Mouse (Mus musculus) kidney, embryonic 16.5 days (tissue): ENCODE results near the gene 4932411N23Rik. TPM values are rescaled to one million over a fixed set of nuclear protein-coding genes. Genes with fewer than 3 reads are reported as not detected.
"Not testable (repeated sequence)": the region's sequence is repeated elsewhere in the genome, so short reads cannot be mapped to it uniquely, and the experiment has no call there.

ENCODE experiments used
- ATAC-seq: fragments of 200-750 bp; cut with Nextera tagmentation; 2 replicates; pipeline ENCODE4 v1.8.0; 2017; ENCODE audit warnings: moderate TSS enrichment; ENCODE audit not compliant: low FRiP score, low TSS enrichment
- H3K27ac ChIP-seq: fragments of 300-500 bp; sonication (generic); 2 replicates; pipeline ENCODE4 v1.5.1; 2014; ENCODE audit warnings: low read length
- H3K27me3 ChIP-seq: fragments of 300-500 bp; sonication (generic); 2 replicates; pipeline ENCODE4 v1.6.1; 2014; ENCODE audit warnings: low read length, control low read depth, mixed read lengths; ENCODE audit not compliant: insufficient read depth
- H3K36me3 ChIP-seq: fragments of 300-500 bp; sonication (generic); 2 replicates; pipeline ENCODE4 v1.6.1; 2014; ENCODE audit warnings: low read length, control low read depth, mixed read lengths; ENCODE audit not compliant: insufficient read depth
- H3K4me1 ChIP-seq: fragments of 300-500 bp; sonication (generic); 2 replicates; pipeline ENCODE4 v1.6.1; 2014; ENCODE audit warnings: low read length, control low read depth, mixed read lengths; ENCODE audit not compliant: insufficient read depth
- H3K4me2 ChIP-seq: fragments of 300-500 bp; sonication (generic); replicated peaks from 2 replicates; pipeline ENCODE4 v1.6.1; 2014; ENCODE audit warnings: low read depth, low read length
- H3K4me3 ChIP-seq: fragments of 300-500 bp; sonication (generic); 2 replicates; pipeline ENCODE4 v1.5.1; 2014; ENCODE audit warnings: mild to moderate bottlenecking, low read length
- H3K9ac ChIP-seq: fragments of 300-500 bp; sonication (generic); replicated peaks from 2 replicates; pipeline ENCODE4 v1.6.1; 2014; ENCODE audit warnings: low read length
- H3K9me3 ChIP-seq: fragments of 300-500 bp; sonication (generic); 2 replicates; pipeline ENCODE4 v1.6.1; 2016; ENCODE audit warnings: low read length, control low read depth
- WGBS: fragments of 180-500 bp; shearing (Covaris S2); extraction: QIAGEN DNeasy Blood & Tissue Kit; methylation state at CpG from one replicate; pipeline ENCODE4 v1.1.7; 2014; 5-methylcytosine and 5-hydroxymethylcytosine counted together
- polyA plus RNA-seq: library from polyadenylated mRNA; unstranded; fragments of >200 nt; fragmentation: Nextera tagmentation; extraction: Ambion mirVana; gene quantifications from 2 replicates; pipeline ENCODE4 v1.2.1, GENCODE M21; 2015

Gene 4932411N23Rik
- not detected in 2 replicates for polyA plus RNA-seq

GRCm38 (mm10) chrX:126815768-126816167 lies at the start of gene 4932411N23Rik:
TSS of gene 4932411N23Rik (minus strand) at chrX:126815868.
- no peak within 1 kb of the TSS for H3K27ac ChIP-seq
- ATAC-seq, result no peak
- no peak within 1 kb of the TSS for H3K4me3 ChIP-seq
- no peaks in the 10 kb centered on the region for H3K36me3 ChIP-seq
- no peak within 1 kb of the TSS for H3K4me2 ChIP-seq
- no peak within 1 kb of the TSS for H3K9ac ChIP-seq
- 0 out of 2 replicates have a peak, but pooled peaks cover 3% of the 10 kb centered on the region for H3K9me3 ChIP-seq
- no peaks in the 10 kb centered on the region for H3K27me3 ChIP-seq
- no peaks in the 10 kb centered on the region for H3K4me1 ChIP-seq

GRCm38 (mm10) chrX:126779895-126780294 lies 35.8 kb downstream of the 4932411N23Rik start:
- H3K9me3 ChIP-seq, result no peaks in the 10 kb centered on the region
- ATAC-seq, result no peak

GRCm38 (mm10) chrX:126777643-126778042 lies 38.0 kb downstream of the 4932411N23Rik start:
- not testable (repeated sequence) for H3K4me2 ChIP-seq, H3K9ac ChIP-seq, H3K36me3 ChIP-seq, H3K9me3 ChIP-seq, ATAC-seq, H3K27ac ChIP-seq, H3K27me3 ChIP-seq, H3K4me1 ChIP-seq, H3K4me3 ChIP-seq
- WGBS, result 80% methylated on average over 5 of the region's 6 CpGs

More at GRCm38 (mm10) chrX:126779895-126780294, 35.8 kb downstream of the 4932411N23Rik start:
- no peaks in the 10 kb centered on the region for H3K36me3 ChIP-seq
- 80% methylated on average over 5 of the region's 5 CpGs for WGBS
- H3K4me3 ChIP-seq, result no peak overlapping the region
- H3K27me3 ChIP-seq, result no peaks in the 10 kb centered on the region
- H3K4me2 ChIP-seq, result no peak overlapping the region
- H3K9ac ChIP-seq, result no peak overlapping the region
- no peaks in the 10 kb centered on the region for H3K4me1 ChIP-seq
- no peak overlapping the region for H3K27ac ChIP-seq

- H3K9ac ChIP-seq, H3K27ac ChIP-seq, H3K4me3 ChIP-seq, H3K27me3 ChIP-seq, H3K4me1 ChIP-seq, ATAC-seq, H3K9me3 ChIP-seq, H3K4me2 ChIP-seq, H3K36me3 ChIP-seq: not testable (repeated sequence)
- WGBS, result 81% methylated on average over 5 of the region's 5 CpGs
These were observed 40.8 kb downstream of the 4932411N23Rik start for GRCm38 (mm10) chrX:126774846-126775245.

GRCm38 (mm10) chrX:126773511-126773910 lies 42.2 kb downstream of the 4932411N23Rik start:
- not testable (repeated sequence) for H3K27me3 ChIP-seq

More at GRCm38 (mm10) chrX:126773511-126773910, 42.2 kb downstream of the 4932411N23Rik start:
- not testable (repeated sequence) for H3K4me2 ChIP-seq, H3K36me3 ChIP-seq, H3K27ac ChIP-seq, H3K9ac ChIP-seq, H3K9me3 ChIP-seq, ATAC-seq, H3K4me3 ChIP-seq, H3K4me1 ChIP-seq
- WGBS, result 77% methylated on average over 4 of the region's 6 CpGs

Other genes starting within 250 kb of the 4932411N23Rik start
- gene Gm382, start 224.1 kb upstream of the 4932411N23Rik start, polyA plus RNA-seq, result not detected in 2 replicates